Mouse (Mus musculus) C3H10T1/2 (cell line): ENCODE results near the gene E030018B13Rik. TPM values are rescaled to one million over a fixed set of nuclear protein-coding genes. Genes with fewer than 3 reads are reported as not detected.

ENCODE experiments used
- polyA plus RNA-seq, 2 experiments: library from polyadenylated mRNA; unstranded; fragments of >200 nt; fragmentation: generic; extraction: Trizol; gene quantifications; one replicate each; pipeline ENCODE4 v1.2.1; 2012; ENCODE audit warnings: missing spikeins in 2 of 2

Gene E030018B13Rik
- not detected for polyA plus RNA-seq

GRCm38 (mm10) chr7:63916268-63916907 is at the start of gene E030018B13Rik:
TSS of gene E030018B13Rik (plus strand) at chr7:63916857.

GRCm38 (mm10) chr7:63938914-63939396 is 22.3 kb downstream of the E030018B13Rik start, which contains the start of gene Klf13:
TSS of gene Klf13 (minus strand) at chr7:63938915.

Other genes with a start within 250 kb of the E030018B13Rik start
- 10 to 100 TPM in 1 of 2 experiments, 1 to 10 TPM in 1; 9.9 to 20.7 TPM for gene Klf13, start 22.1 kb downstream of the E030018B13Rik start, polyA plus RNA-seq
- gene Trpm1, start 237.0 kb downstream of the E030018B13Rik start, polyA plus RNA-seq: under 1 TPM; 0.12 to 0.42 TPM